Mouse (Mus musculus): ENCODE measurements around the gene Castor2. TPM values are rescaled to one million over a fixed set of nuclear protein-coding genes. Genes with fewer than 3 reads are reported as not detected.

Gene Castor2
- polyA plus RNA-seq, 1 experiment = 0.01 TPM

- Histone ChIP-seq H3K36me3 (ENCODE audit: control insufficient read depth) (peaks cover 73% of the 10 kb centered on the region), H3K4me3 (replicated peaks) (no peak overlapping the region), H3K4me1 (ENCODE audit: control insufficient read depth) (no peaks in the 10 kb centered on the region; the same call in 1 of the 2 replicates), H3K27me3 (ENCODE audit: control insufficient read depth) (no peaks in the 10 kb centered on the region), H3K9me3 (ENCODE audit: control insufficient read depth, low read length) (no peaks in the 10 kb centered on the region)
- TF ChIP-seq GATA1 (IDR thresholded peaks at IDR 0.05; ENCODE audit: low read length) = no peak
- no peak for TF ChIP-seq TAL1 (IDR thresholded peaks at IDR 0.05; ENCODE audit: low read length)
Observed at GRCm38 (mm10) chr5:134168033-134168432, 68.5 kb downstream of the Castor2 start.

DNA sequence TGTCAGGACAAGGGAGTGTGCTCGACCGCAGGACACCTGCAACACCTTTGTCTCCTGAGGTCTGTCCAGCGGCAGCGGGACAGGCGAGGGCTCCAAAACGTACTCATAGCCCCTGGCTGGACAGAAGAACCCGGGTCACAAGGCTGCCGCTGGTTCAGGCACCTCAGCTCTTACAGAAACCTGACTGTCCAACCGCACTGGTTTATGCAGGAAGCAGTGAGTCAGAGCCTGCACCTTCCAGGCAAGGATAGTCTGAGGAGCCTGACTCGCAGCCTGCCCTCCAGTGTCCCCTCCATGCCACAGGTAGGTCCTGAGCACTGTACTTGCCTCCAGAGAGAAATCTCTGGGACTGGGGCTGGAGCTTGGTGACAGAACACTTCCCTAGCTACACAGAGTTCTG lies 69.7 kb downstream of the Castor2 start:
- Histone ChIP-seq H3K9me3 (ENCODE audit: control insufficient read depth, low read length) (no peaks in the 10 kb centered on the region), H3K36me3 (ENCODE audit: control insufficient read depth) (peaks cover 68% of the 10 kb centered on the region), H3K4me3 (replicated peaks) (no peak overlapping the region), H3K4me1 (ENCODE audit: control insufficient read depth) (peaks cover 4% of the 10 kb centered on the region), H3K27me3 (ENCODE audit: control insufficient read depth) (no peaks in the 10 kb centered on the region)
- no peak for TF ChIP-seq TAL1 (IDR thresholded peaks at IDR 0.05; ENCODE audit: low read length)
- no peak for TF ChIP-seq GATA1 (IDR thresholded peaks at IDR 0.05; ENCODE audit: low read length)

DNA sequence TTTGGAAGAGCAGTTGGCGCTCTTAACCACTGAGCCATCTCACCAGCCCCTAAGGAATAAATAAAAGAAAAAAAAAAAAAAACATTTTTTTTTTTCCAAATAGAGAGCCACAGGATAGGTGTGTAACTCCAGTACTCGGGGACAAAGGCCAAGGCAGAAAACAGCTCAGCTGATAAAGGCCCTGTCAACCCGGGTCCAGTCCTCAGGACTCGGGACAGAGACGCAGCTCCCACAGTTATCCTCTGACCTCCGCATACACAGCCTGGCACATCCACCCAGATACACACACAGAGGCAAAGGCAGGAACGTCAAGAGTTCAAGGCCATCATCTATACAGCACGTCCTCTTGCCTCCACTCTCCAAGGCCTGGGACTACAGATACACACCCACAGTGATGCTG lies 70.7 kb downstream of the Castor2 start:
- H3K27me3 ChIP-seq (ENCODE audit: control insufficient read depth) = no peaks in the 10 kb centered on the region
- H3K9me3 ChIP-seq (ENCODE audit: control insufficient read depth, low read length) = no peaks in the 10 kb centered on the region
- peaks cover 8% of the 10 kb centered on the region for H3K4me1 ChIP-seq (ENCODE audit: control insufficient read depth)
- H3K36me3 ChIP-seq (ENCODE audit: control insufficient read depth) = peaks cover 61% of the 10 kb centered on the region
- no peak overlapping the region for H3K4me3 ChIP-seq (replicated peaks)
- no peak for TF ChIP-seq TAL1 (IDR thresholded peaks at IDR 0.05; ENCODE audit: low read length)
- TF ChIP-seq GATA1 (IDR thresholded peaks at IDR 0.05; ENCODE audit: low read length) = no peak

GRCm38 (mm10) chr5:134173206-134173605 lies 73.7 kb downstream of the Castor2 start:
- Histone ChIP-seq H3K36me3 (ENCODE audit: control insufficient read depth) (peaks cover 35% of the 10 kb centered on the region), H3K4me1 (ENCODE audit: control insufficient read depth) (peaks cover 28% of the 10 kb centered on the region)

GRCm38 (mm10) chr5:134175696-134176095 lies 76.2 kb downstream of the Castor2 start:
- H3K9me3 ChIP-seq (ENCODE audit: control insufficient read depth, low read length) = no peaks in the 10 kb centered on the region
- peak overlapping the region; percentile 81 for H3K4me3 ChIP-seq (replicated peaks)
- no peaks in the 10 kb centered on the region for H3K27me3 ChIP-seq (ENCODE audit: control insufficient read depth)
- peaks cover 23% of the 10 kb centered on the region for H3K36me3 ChIP-seq (ENCODE audit: control insufficient read depth)
- TF ChIP-seq TAL1 (IDR thresholded peaks at IDR 0.05; ENCODE audit: low read length) = no peak
- TF ChIP-seq GATA1 (IDR thresholded peaks at IDR 0.05; ENCODE audit: low read length) = no peak
- peaks cover 45% of the 10 kb centered on the region for H3K4me1 ChIP-seq (ENCODE audit: control insufficient read depth)

More at GRCm38 (mm10) chr5:134173206-134173605, 73.7 kb downstream of the Castor2 start:
- H3K4me3 ChIP-seq (replicated peaks) = no peak overlapping the region
- TF ChIP-seq GATA1 (IDR thresholded peaks at IDR 0.05; ENCODE audit: low read length) (no peak), TAL1 (IDR thresholded peaks at IDR 0.05; ENCODE audit: low read length) (no peak)
- no peaks in the 10 kb centered on the region for H3K27me3 ChIP-seq (ENCODE audit: control insufficient read depth)
- H3K9me3 ChIP-seq (ENCODE audit: control insufficient read depth, low read length) = no peaks in the 10 kb centered on the region

- Histone ChIP-seq H3K36me3 (ENCODE audit: control insufficient read depth) (peaks cover 17% of the 10 kb centered on the region), H3K4me3 (replicated peaks) (peak within 1 kb of the TSS; percentile 81), H3K9me3 (ENCODE audit: control insufficient read depth, low read length) (no peaks in the 10 kb centered on the region), H3K27me3 (ENCODE audit: control insufficient read depth) (no peaks in the 10 kb centered on the region), H3K4me1 (ENCODE audit: control insufficient read depth) (peaks cover 45% of the 10 kb centered on the region)
- TF ChIP-seq GATA1 (IDR thresholded peaks at IDR 0.05; ENCODE audit: low read length) (peak; percentile 64; the same call in 1 of the 2 replicates), TAL1 (IDR thresholded peaks at IDR 0.05; ENCODE audit: low read length) (no peak)
Observed at GRCm38 (mm10) chr5:134176169-134176881, 76.8 kb downstream of the Castor2 start, which contains the start of gene Rcc1l. TSS of gene Rcc1l (minus strand) at chr5:134176774.

DNA sequence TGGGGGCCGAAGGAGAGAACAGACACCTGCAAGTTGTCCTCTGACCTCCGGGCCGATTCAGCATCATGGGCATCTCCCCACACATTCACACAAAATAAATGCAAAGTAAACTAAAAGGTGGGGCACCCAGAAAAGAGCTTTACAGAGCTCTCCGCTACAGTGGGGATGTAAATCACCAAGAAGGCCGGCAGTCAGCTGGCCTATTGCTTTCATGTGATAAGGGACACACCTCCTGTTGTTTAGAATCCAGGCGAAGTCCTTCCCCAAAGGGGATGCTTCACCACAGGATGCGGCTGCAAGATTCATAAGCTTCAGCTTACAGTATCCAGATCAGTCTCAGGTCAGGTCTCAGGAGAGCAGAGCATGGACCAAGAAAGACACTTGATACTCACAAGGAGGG lies 79.0 kb downstream of the Castor2 start:
- Histone ChIP-seq H3K9me3 (ENCODE audit: control insufficient read depth, low read length) (no peaks in the 10 kb centered on the region), H3K4me1 (ENCODE audit: control insufficient read depth) (peaks cover 60% of the 10 kb centered on the region), H3K27me3 (ENCODE audit: control insufficient read depth) (no peaks in the 10 kb centered on the region), H3K4me3 (replicated peaks) (no peak overlapping the region), H3K36me3 (ENCODE audit: control insufficient read depth) (peaks cover 3% of the 10 kb centered on the region)
- TF ChIP-seq TAL1 (IDR thresholded peaks at IDR 0.05; ENCODE audit: low read length) (no peak), GATA1 (IDR thresholded peaks at IDR 0.05; ENCODE audit: low read length) (no peak)

DNA sequence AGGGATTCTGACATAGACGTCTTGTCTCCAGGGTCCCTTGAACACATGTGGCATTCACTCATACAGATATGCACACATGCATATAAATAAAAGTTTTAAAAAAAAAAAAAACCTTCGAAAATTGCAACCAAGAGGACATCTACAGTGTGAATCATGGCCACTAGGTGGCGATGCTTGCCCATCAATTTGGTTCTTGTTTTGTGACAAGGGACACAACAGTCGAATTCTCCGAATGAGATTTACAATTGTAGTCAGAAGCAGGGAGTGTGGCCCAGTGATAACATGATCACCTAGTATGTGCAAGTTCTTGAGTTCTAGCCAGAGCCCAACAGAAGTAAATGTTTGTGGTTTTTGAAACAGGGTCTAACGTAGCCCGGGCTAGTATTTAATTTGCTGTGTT lies 80.4 kb downstream of the Castor2 start:
- TF ChIP-seq GATA1 (IDR thresholded peaks at IDR 0.05; ENCODE audit: low read length) (no peak), TAL1 (IDR thresholded peaks at IDR 0.05; ENCODE audit: low read length) (no peak)
- Histone ChIP-seq H3K36me3 (ENCODE audit: control insufficient read depth) (no peaks in the 10 kb centered on the region), H3K9me3 (ENCODE audit: control insufficient read depth, low read length) (no peaks in the 10 kb centered on the region), H3K27me3 (ENCODE audit: control insufficient read depth) (no peaks in the 10 kb centered on the region), H3K4me3 (replicated peaks) (no peak overlapping the region), H3K4me1 (ENCODE audit: control insufficient read depth) (peaks cover 59% of the 10 kb centered on the region)

DNA sequence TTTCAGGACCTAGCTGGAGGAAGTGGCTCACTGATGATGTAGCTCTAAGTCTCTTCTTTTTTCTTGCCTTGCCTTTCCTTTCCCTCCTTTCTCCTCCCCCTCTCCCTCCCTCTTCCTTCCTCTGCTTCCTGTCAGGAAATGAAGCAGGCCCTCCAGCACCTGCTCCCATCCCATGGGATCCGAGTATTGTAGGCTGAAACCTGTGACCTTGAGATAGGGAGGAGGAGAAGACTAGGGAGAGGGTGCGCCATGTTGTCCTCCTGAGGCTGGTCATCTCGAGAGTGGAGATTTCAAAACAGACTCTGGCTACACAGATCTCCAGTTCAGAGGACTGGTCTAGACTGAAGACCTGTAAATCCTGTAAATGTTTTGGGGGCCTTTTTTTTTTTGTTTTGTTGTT lies 82.7 kb downstream of the Castor2 start:
- Histone ChIP-seq H3K4me3 (replicated peaks) (no peak overlapping the region), H3K36me3 (ENCODE audit: control insufficient read depth) (no peaks in the 10 kb centered on the region), H3K4me1 (ENCODE audit: control insufficient read depth) (peaks cover 41% of the 10 kb centered on the region), H3K9me3 (ENCODE audit: control insufficient read depth, low read length) (no peaks in the 10 kb centered on the region), H3K27me3 (ENCODE audit: control insufficient read depth) (no peaks in the 10 kb centered on the region)
- TF ChIP-seq GATA1 (IDR thresholded peaks at IDR 0.05; ENCODE audit: low read length) = no peak
- no peak for TF ChIP-seq TAL1 (IDR thresholded peaks at IDR 0.05; ENCODE audit: low read length)

Measured in erythroblast, embryonic 14.5 days (primary cell).